Mouse (Mus musculus): Measurements from ENCODE around the gene Zic2.

- TF ChIP-seq MAX (IDR thresholded peaks at IDR 0.05; ENCODE audit: low read length) (no peak), ZNF384 (IDR thresholded peaks at IDR 0.05; ENCODE audit: low read depth, low read length) (no peak), POLR2A (IDR thresholded peaks at IDR 0.05; ENCODE audit: low read depth, low read length) (no peak), ZKSCAN1 (IDR thresholded peaks at IDR 0.05; ENCODE audit: borderline replicate concordance, low read depth, low read length) (no peak), CTCF (conservative IDR thresholded peaks at IDR 0.05 in 1 of 2, IDR thresholded peaks at IDR 0.05 in 1 of 2; ENCODE audit: low read depth in 2 of 2, low read length in 2 of 2) (no peak), MXI1 (IDR thresholded peaks at IDR 0.05; ENCODE audit: low read depth, low read length) (no peak), ZC3H11A (IDR thresholded peaks at IDR 0.05; ENCODE audit: low read depth, low read length) (no peak), EP300 (IDR thresholded peaks at IDR 0.05; ENCODE audit: low read length) (no peak), BHLHE40 (IDR thresholded peaks at IDR 0.05; ENCODE audit: low read depth, low read length) (no peak), CHD1 (IDR thresholded peaks at IDR 0.05; ENCODE audit: low read depth, low read length) (no peak)
Measured at GRCm38 (mm10) chr14:122484844-122485551, 9.8 kb downstream of the Zic2 start.
